14 mouse cellular contexts compared by ENCODE assay signal in genomic region chr7:24442313-24442712, GRCm38 (mm10). TPM values are rescaled to one million over a fixed set of nuclear protein-coding genes. Genes with fewer than 3 reads are reported as not detected.
A peak's percentile ranks its signal among the peaks of the same experiment; 100 is the strongest.
DNase-seq lines count a peak whose midpoint lies in the region; ATAC-seq lines count a peak whose summit lies in the region.
"Had no signal": no experiment of that assay in that cellular context is flagged by ENCODE, and none has a peak within 500 bp of the region (broad histone marks: within the 10 kb centered on the region; RNA-seq: fewer than 3 reads in every experiment).

No protein-coding gene starts in this region.

- no peak overlapping the region for H3K9ac ChIP-seq in midbrain, embryonic 11.5 days (ENCODE audit: low read length)
- H3K9ac ChIP-seq in midbrain, embryonic 13.5 days (replicated peaks): no peak overlapping the region
- H3K9ac ChIP-seq: embryonic facial prominence, embryonic 13.5 days; heart, embryonic 13.5 days had no signal

- H3K27me3 ChIP-seq in midbrain, embryonic 11.5 days (ENCODE audit: control insufficient read depth, insufficient read depth, low read length): no peaks in the 10 kb centered on the region
- H3K27me3 ChIP-seq in midbrain, embryonic 13.5 days: no peaks in the 10 kb centered on the region; the same call in 1 of the 2 replicates
- H3K27me3 ChIP-seq in splenic B cell, adult 2 months (ENCODE audit: control insufficient read depth, insufficient read depth, low read length, poor library complexity, severe bottlenecking): no peaks in the 10 kb centered on the region
- H3K27me3 ChIP-seq: embryonic facial prominence, embryonic 13.5 days; heart, embryonic 13.5 days had no signal

- H3K4me2 ChIP-seq in midbrain, embryonic 11.5 days: no peak overlapping the region
- no peak overlapping the region for H3K4me2 ChIP-seq in midbrain, embryonic 13.5 days (replicated peaks)
- H3K4me2 ChIP-seq: embryonic facial prominence, embryonic 13.5 days; heart, embryonic 13.5 days had no signal

- no peaks in the 10 kb centered on the region for H3K36me3 ChIP-seq in midbrain, embryonic 11.5 days (ENCODE audit: control insufficient read depth, insufficient read depth, low read length)
- no peaks in the 10 kb centered on the region for H3K36me3 ChIP-seq in midbrain, embryonic 13.5 days
- H3K36me3 ChIP-seq in splenic B cell, adult 2 months (ENCODE audit: control insufficient read depth, insufficient read depth, low read length, poor library complexity, severe bottlenecking): no peaks in the 10 kb centered on the region
- H3K36me3 ChIP-seq: embryonic facial prominence, embryonic 13.5 days; heart, embryonic 13.5 days had no signal

- DNase-seq in midbrain, embryonic 11.5 days (ENCODE audit: low spot score, missing footprints): peak; percentile 4
- DNase-seq in splenic B cell, adult 2 months (ENCODE audit: low read depth, low spot score): peak; percentile 96
- no peak for DNase-seq in adrenal gland, postnatal 10 days
- DNase-seq in adrenal gland, postnatal 25 days: no peak

- WGBS in midbrain, embryonic 11.5 days: 83% methylated on average over 8 of the region's 8 CpGs
- 82% methylated on average over 8 of the region's 8 CpGs for WGBS in midbrain, embryonic 13.5 days

- no peak overlapping the region for H3K4me3 ChIP-seq in midbrain, embryonic 11.5 days (ENCODE audit: low read depth, low read length)
- no peak overlapping the region for H3K4me3 ChIP-seq in midbrain, embryonic 13.5 days (replicated peaks)
- H3K4me3 ChIP-seq: embryonic facial prominence, embryonic 13.5 days; heart, embryonic 13.5 days had no signal

- no peak overlapping the region for H3K27ac ChIP-seq in midbrain, embryonic 11.5 days (ENCODE audit: low read depth, low read length)
- no peak overlapping the region for H3K27ac ChIP-seq in midbrain, embryonic 13.5 days
- H3K27ac ChIP-seq: embryonic facial prominence, embryonic 13.5 days; heart, embryonic 13.5 days had no signal

- no peaks in the 10 kb centered on the region for H3K9me3 ChIP-seq in midbrain, embryonic 11.5 days (ENCODE audit: control insufficient read depth, low read length)
- H3K9me3 ChIP-seq in midbrain, embryonic 13.5 days: no peaks in the 10 kb centered on the region
- H3K9me3 ChIP-seq: embryonic facial prominence, embryonic 13.5 days; heart, embryonic 13.5 days had no signal

- no peaks in the 10 kb centered on the region for H3K4me1 ChIP-seq in midbrain, embryonic 11.5 days (ENCODE audit: control insufficient read depth, insufficient read depth, low read length)
- H3K4me1 ChIP-seq in midbrain, embryonic 13.5 days (replicated peaks): no peaks in the 10 kb centered on the region

- no peak for ATAC-seq in midbrain, embryonic 11.5 days (ENCODE audit: low FRiP score)
- no peak for ATAC-seq in midbrain, embryonic 13.5 days
- peak; percentile 68 for ATAC-seq in common myeloid progenitor, adult 5-6 weeks (replicated peaks; ENCODE audit: low read depth, poor library complexity, severe bottlenecking)
- ATAC-seq in megakaryocyte progenitor cell, adult 5-6 weeks (replicated peaks; ENCODE audit: poor library complexity): peak; percentile 76

RNA-seq across cellular contexts. Expression of gene Irgc1, which starts 9.8 kb away (rescaled TPM):
- polyA plus RNA-seq in midbrain, embryonic 11.5 days (2014; fragmentation: Nextera tagmentation; extraction: Ambion mirVana): not detected in 2 replicates
- not detected in 2 replicates for polyA plus RNA-seq in midbrain, embryonic 13.5 days (2015; fragmentation: Nextera tagmentation; extraction: Ambion mirVana)
- not detected in 2 replicates for total RNA-seq in common myeloid progenitor, adult 5-6 weeks (2017)
- total RNA-seq in megakaryocyte progenitor cell, adult 5-6 weeks (2015): 0.07 TPM in 1 of 2 replicates, not detected in the other
- total RNA-seq in megakaryocyte progenitor cell, adult 5-6 weeks (2017): not detected in 2 replicates
- under 1 TPM in 1 of 2 experiments, not detected in 1; 0.27 TPM for total RNA-seq in adrenal gland, postnatal 10 days (2021)
- not detected in 2 replicates for total RNA-seq in adrenal gland, postnatal 25 days (2021)
- total RNA-seq: heart, postnatal 4 days; megakaryocyte-erythroid progenitor cell, adult 5-6 weeks had no signal
- polyA plus RNA-seq: activated CD4-positive, CD25-positive, alpha-beta regulatory T cell, adult 4 months; brain, embryonic 14.5 days; embryonic facial prominence, embryonic 13.5 days; heart, embryonic 13.5 days; limb, embryonic 14.5 days had no signal

RNA-seq across cellular contexts. Expression of gene Plaur, which starts 20.0 kb away (rescaled TPM):
- polyA plus RNA-seq in midbrain, embryonic 11.5 days (2014; fragmentation: Nextera tagmentation; extraction: Ambion mirVana): 0.86 and 1.4 TPM in 2 replicates
- polyA plus RNA-seq in midbrain, embryonic 13.5 days (2015; fragmentation: Nextera tagmentation; extraction: Ambion mirVana): 1.0 and 1.2 TPM in 2 replicates
- 3.6 and 10.2 TPM in 2 replicates for total RNA-seq in common myeloid progenitor, adult 5-6 weeks (2017)
- total RNA-seq in megakaryocyte progenitor cell, adult 5-6 weeks (2015): 17.9 and 21.2 TPM in 2 replicates
- 20.5 and 27.6 TPM in 2 replicates for total RNA-seq in megakaryocyte progenitor cell, adult 5-6 weeks (2017)
- total RNA-seq in adrenal gland, postnatal 10 days (2021): 1 to 10 TPM; 6.7 to 9.4 TPM
- 5.6 and 7.8 TPM in 2 replicates for total RNA-seq in adrenal gland, postnatal 25 days (2021)

RNA-seq across cellular contexts. Expression of gene Cadm4, which starts 39.5 kb away (rescaled TPM):
- polyA plus RNA-seq in midbrain, embryonic 11.5 days (2014; fragmentation: Nextera tagmentation; extraction: Ambion mirVana): 6.6 and 6.7 TPM in 2 replicates
- polyA plus RNA-seq in midbrain, embryonic 13.5 days (2015; fragmentation: Nextera tagmentation; extraction: Ambion mirVana): 52.4 and 67.8 TPM in 2 replicates
- not detected in 2 replicates for total RNA-seq in common myeloid progenitor, adult 5-6 weeks (2017)
- total RNA-seq in megakaryocyte progenitor cell, adult 5-6 weeks (2015): not detected in 2 replicates
- total RNA-seq in megakaryocyte progenitor cell, adult 5-6 weeks (2017): not detected in 2 replicates
- total RNA-seq in adrenal gland, postnatal 10 days (2021): 1 to 10 TPM; 6.4 to 8.6 TPM
- 2.4 and 3.8 TPM in 2 replicates for total RNA-seq in adrenal gland, postnatal 25 days (2021)
- total RNA-seq: megakaryocyte-erythroid progenitor cell, adult 5-6 weeks had no signal
- polyA plus RNA-seq: activated CD4-positive, CD25-positive, alpha-beta regulatory T cell, adult 4 months had no signal

RNA-seq across cellular contexts. Expression of gene Smg9, which starts 42.9 kb away (rescaled TPM):
- polyA plus RNA-seq in midbrain, embryonic 11.5 days (2014; fragmentation: Nextera tagmentation; extraction: Ambion mirVana): 18.7 and 20.9 TPM in 2 replicates
- 32.9 and 33.5 TPM in 2 replicates for polyA plus RNA-seq in midbrain, embryonic 13.5 days (2015; fragmentation: Nextera tagmentation; extraction: Ambion mirVana)
- 25.2 and 33.1 TPM in 2 replicates for total RNA-seq in common myeloid progenitor, adult 5-6 weeks (2017)
- total RNA-seq in megakaryocyte progenitor cell, adult 5-6 weeks (2015): 10.8 and 18.1 TPM in 2 replicates
- total RNA-seq in megakaryocyte progenitor cell, adult 5-6 weeks (2017): 16.0 and 20.8 TPM in 2 replicates
- 10 to 100 TPM; 19.5 to 24.1 TPM for total RNA-seq in adrenal gland, postnatal 10 days (2021)
- total RNA-seq in adrenal gland, postnatal 25 days (2021): 26.6 and 29.1 TPM in 2 replicates

Comparison
In these comparisons a context has a peak if more than half of its experiments do, and no peak if none do; other contexts are left out.
1. ATAC-seq: peak in common myeloid progenitor, adult 5-6 weeks (single experiment) and megakaryocyte progenitor cell, adult 5-6 weeks (single experiment); none in midbrain, embryonic 11.5 days (single experiment) and midbrain, embryonic 13.5 days (single experiment).
2. DNase-seq: peak in midbrain, embryonic 11.5 days (single experiment) and splenic B cell, adult 2 months (single experiment); none in adrenal gland, postnatal 10 days (single experiment) and adrenal gland, postnatal 25 days (single experiment).